Mouse (Mus musculus) cortical plate, adult 2 months (tissue): ENCODE results near the gene Dgkz. TPM values are rescaled to one million over a fixed set of nuclear protein-coding genes. Genes with fewer than 3 reads are reported as not detected.

Experiments used
- H3K27ac ChIP-seq: fragments of 200-500 bp; 2 replicates; pipeline ENCODE4 v1.5.1; 2012; ENCODE audit warnings: low read length, control low read depth, inconsistent platforms; ENCODE audit not compliant: insufficient read depth
- H3K4me1 ChIP-seq: fragments of 200-500 bp; 2 replicates; pipeline ENCODE4 v1.6.1; 2011; ENCODE audit warnings: low read length; ENCODE audit not compliant: control insufficient read depth, insufficient read depth
- H3K4me3 ChIP-seq: fragments of 200-500 bp; 2 replicates; pipeline ENCODE4 v1.5.1; 2011; ENCODE audit warnings: mild to moderate bottlenecking, low read length, control low read depth; ENCODE audit not compliant: insufficient read depth
- CTCF ChIP-seq: fragments of 200-500 bp; IDR thresholded peaks from 2 replicates; pipeline ENCODE4 v1.5.1; 2011; ENCODE audit warnings: mild to moderate bottlenecking, control low read depth, low read length; ENCODE audit not compliant: insufficient read depth; ENCODE audit errors: extremely low read depth
- POLR2A ChIP-seq: fragments of 200-500 bp; IDR thresholded peaks from 2 replicates; pipeline ENCODE4 v1.6.1; 2011; ENCODE audit warnings: mild to moderate bottlenecking, low read length, control low read depth; ENCODE audit not compliant: insufficient read depth; ENCODE audit errors: extremely low read depth
- polyA plus RNA-seq: library from polyadenylated mRNA; depleted of rRNA; stranded (reverse); fragments of >200 nt; gene quantifications from 2 replicates; pipeline ENCODE4 v1.2.3, GENCODE M21; 2012

Dgkz gene
- polyA plus RNA-seq, 1 experiment = 550 TPM

GRCm38 (mm10) chr2:91923415-91924337, 52.0 kb downstream of the Dgkz start:
- peak overlapping the region; percentile 38; the same call in 1 of the 2 replicates for H3K27ac ChIP-seq
- no peak for TF ChIP-seq POLR2A
- TF ChIP-seq CTCF = peak; percentile 69
- H3K4me1 ChIP-seq = peaks cover 9% of the 10 kb centered on the region
- H3K4me3 ChIP-seq = peak overlapping the region; percentile 85

DNA sequence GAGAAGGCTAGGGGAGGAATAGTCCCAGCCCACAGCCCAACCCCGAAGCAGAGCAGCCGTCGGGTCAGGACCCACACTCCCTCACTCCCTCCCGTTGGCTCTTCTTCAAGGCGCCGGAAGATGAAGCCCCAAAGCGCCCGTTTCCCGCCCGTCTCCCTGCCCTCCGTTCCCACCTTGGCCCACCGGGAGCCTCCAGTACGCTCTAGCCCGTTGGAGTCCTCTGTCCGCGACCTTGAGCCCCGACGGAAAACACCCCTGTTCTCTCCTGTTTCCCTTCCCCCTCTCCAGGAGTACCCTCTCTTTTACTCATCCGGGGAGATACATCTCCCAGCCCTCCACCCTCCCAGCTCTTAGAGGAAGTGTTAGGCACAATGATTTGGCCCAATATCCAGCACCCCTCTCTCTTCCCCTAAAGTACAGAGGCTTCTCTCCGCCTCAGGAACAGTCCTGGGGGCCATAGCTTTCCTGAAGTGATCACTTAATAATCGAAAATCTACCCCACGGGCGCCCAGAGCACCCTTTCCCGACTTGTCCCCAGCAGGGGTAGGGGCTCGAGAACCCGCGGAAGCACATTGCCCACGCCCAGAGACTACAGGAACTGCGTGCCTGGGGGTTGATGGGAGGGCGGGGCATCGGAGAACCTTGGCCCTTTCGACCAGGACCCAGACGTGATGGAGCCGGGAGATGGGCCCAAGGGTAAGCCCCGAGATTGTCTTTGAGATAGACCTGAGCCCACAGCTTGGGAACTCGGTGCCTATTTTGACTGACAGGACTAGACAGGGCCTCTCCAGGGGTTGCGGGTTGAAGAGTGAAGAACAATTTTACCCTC, 52.9 kb downstream of the Dgkz start:
- Histone ChIP-seq H3K4me3 (peak overlapping the region; percentile 85), H3K27ac (peak overlapping the region; percentile 38; the same call in 1 of the 2 replicates), H3K4me1 (peaks cover 7% of the 10 kb centered on the region)
- TF ChIP-seq CTCF = no peak
- TF ChIP-seq POLR2A = no peak

- Histone ChIP-seq H3K27ac (peak overlapping the region; percentile 38; the same call in 1 of the 2 replicates), H3K4me1 (peaks cover 7% of the 10 kb centered on the region), H3K4me3 (peak overlapping the region; percentile 85)
- peak; percentile 17; the same call in 1 of the 2 replicates for TF ChIP-seq CTCF
- peak; percentile 82 for TF ChIP-seq POLR2A
Observed at GRCm38 (mm10) chr2:91921790-91922570, 53.7 kb downstream of the Dgkz start.

GRCm38 (mm10) chr2:91921181-91921789, 54.4 kb downstream of the Dgkz start:
- H3K4me3 ChIP-seq = peak overlapping the region; percentile 85
- H3K4me1 ChIP-seq = peaks cover 7% of the 10 kb centered on the region
- no peak for TF ChIP-seq POLR2A
- TF ChIP-seq CTCF = no peak
- H3K27ac ChIP-seq = peak overlapping the region; percentile 13; the same call in 1 of the 2 replicates

GRCm38 (mm10) chr2:91920130-91920529, 55.5 kb downstream of the Dgkz start:
- Histone ChIP-seq H3K27ac (no peak overlapping the region), H3K4me1 (0 out of 2 replicates have a peak, but pooled peaks cover 1% of the 10 kb centered on the region), H3K4me3 (no peak overlapping the region)
- TF ChIP-seq POLR2A = no peak
- TF ChIP-seq CTCF = no peak

DNA sequence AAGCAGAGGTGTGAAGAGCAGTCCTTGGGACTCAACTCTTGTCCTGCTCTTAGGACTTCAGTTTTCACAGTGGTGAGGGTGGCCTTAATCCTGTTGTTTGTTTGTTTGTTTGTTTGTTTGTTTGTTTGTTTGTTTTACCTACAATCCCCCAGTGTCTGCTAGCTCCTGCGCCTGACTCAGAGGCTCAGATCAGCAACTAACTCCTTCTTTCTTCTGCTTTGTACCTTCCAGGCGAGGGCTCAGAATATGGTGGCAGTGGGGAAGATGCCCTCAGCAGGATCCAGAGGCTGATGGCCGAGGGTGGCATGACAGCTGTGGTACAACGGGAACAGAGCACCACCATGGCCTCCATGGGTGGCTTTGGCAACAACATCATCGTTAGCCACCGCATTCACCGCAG, 58.6 kb downstream of the Dgkz start:
- no peak overlapping the region for H3K4me3 ChIP-seq
- H3K4me1 ChIP-seq = no peaks in the 10 kb centered on the region
- TF ChIP-seq POLR2A (no peak), CTCF (no peak)
- no peak overlapping the region for H3K27ac ChIP-seq

DNA sequence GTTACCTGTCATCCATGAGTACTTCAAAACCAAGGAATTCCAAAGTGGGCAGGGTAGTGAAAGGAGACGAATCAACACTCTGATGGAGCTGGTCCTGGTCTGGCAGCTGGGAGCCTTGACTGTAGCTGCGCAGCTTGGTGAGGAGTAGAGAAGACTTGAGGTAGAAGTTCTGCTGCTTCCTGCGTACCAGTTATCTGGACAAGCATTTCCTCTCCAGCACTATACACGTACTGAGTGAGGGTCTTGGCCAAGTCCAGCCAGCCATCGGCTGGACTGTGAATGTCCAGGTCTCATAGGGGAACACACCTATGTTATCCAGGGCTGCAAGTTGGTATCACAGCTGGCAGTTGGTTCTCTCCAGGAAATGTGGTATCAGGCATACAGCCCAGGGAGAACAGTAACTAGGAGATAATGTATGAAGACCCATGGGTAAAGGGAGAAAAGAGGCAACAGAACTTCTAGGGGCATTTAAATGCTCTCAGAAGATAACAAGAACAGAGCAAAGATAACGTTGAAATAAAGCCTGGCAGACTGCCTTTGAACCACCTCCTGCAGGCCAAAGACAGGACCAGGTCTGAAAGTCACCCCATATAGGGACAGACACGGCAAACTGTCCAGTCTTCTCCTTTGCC, 59.2 kb downstream of the Dgkz start:
- Histone ChIP-seq H3K27ac (no peak overlapping the region), H3K4me3 (no peak overlapping the region), H3K4me1 (no peaks in the 10 kb centered on the region)
- TF ChIP-seq POLR2A (no peak), CTCF (no peak)

DNA sequence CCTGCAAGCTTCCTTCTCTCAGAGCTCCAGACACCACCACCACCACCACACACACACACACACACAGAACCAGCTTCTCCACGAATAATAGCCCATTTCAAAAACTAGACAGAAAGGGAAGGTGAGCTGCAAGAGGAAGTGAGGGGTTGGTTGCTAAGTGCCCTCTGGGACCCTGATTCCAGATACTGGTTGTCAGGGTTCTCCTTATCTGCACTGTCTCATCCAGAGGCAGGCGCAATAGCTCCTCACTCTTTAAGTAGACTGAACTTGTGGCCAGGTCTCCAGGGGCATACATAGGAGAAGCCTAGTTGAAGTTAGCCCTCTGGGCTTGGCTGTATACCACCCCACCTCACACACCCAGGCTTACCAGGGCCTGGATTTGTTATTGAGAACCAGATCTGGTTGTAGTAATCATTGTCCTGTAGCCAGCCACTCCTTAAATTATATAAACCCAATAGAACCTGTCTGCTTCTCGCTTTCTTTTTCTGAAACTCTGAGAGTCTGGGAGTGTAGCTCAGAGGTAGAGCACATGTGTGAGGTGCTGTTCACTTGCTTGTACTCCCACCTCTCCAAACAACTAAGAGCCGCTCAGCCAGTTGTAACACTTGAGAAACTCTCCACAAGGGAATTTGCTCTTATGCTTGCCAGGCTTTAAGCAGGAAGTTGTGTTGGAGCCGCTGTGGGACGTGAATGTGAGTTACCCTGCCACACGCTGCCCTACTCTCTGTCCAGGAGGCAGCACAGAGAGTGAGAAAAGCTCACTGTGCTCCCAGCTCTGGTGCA, 62.1 kb downstream of the Dgkz start:
- no peak overlapping the region for H3K27ac ChIP-seq
- TF ChIP-seq POLR2A (no peak), CTCF (no peak)
- H3K4me1 ChIP-seq = no peaks in the 10 kb centered on the region
- no peak overlapping the region for H3K4me3 ChIP-seq
